Mouse (Mus musculus): ENCODE data around the gene Arhgap9. TPM values are rescaled to one million over a fixed set of nuclear protein-coding genes. Genes with fewer than 3 reads are reported as not detected.
A peak's percentile ranks its signal among the peaks of the same experiment; 100 is the strongest.

The Arhgap9 gene
- polyA plus RNA-seq, 1 experiment from 2014 or later: 5.5 TPM

- H3K4me2 ChIP-seq (ENCODE audit: low read depth, low read length): no peak overlapping the region
- WGBS: 67% methylated on average over 8 of the region's 8 CpGs
- H3K27me3 ChIP-seq (ENCODE audit: control insufficient read depth, insufficient read depth, low read depth, low read length): no peaks in the 10 kb centered on the region; the same call in 1 of the 2 replicates
- no peak overlapping the region for H3K9ac ChIP-seq (ENCODE audit: low read length)
- no peaks in the 10 kb centered on the region for H3K36me3 ChIP-seq (ENCODE audit: control insufficient read depth, insufficient read depth, low read length)
- no peaks in the 10 kb centered on the region for H3K9me3 ChIP-seq (ENCODE audit: control insufficient read depth, low read length)
- no peak overlapping the region for H3K27ac ChIP-seq (ENCODE audit: low read length)
- ATAC-seq (ENCODE audit: low read depth): no peak
- no peak overlapping the region for H3K4me3 ChIP-seq (ENCODE audit: low read length)
- peaks cover 2% of the 10 kb centered on the region; the same call in 1 of the 2 replicates for H3K4me1 ChIP-seq (replicated peaks; ENCODE audit: control insufficient read depth, insufficient read depth, low read length)
These were observed 28.0 kb downstream of the Arhgap9 start for GRCm38 (mm10) chr10:127349810-127350209.

- no peaks in the 10 kb centered on the region for H3K36me3 ChIP-seq (ENCODE audit: control insufficient read depth, insufficient read depth, low read length)
- peak overlapping the region; percentile 53 for H3K4me2 ChIP-seq (ENCODE audit: low read depth, low read length)
- peak overlapping the region; percentile 52; the same call in 1 of the 2 replicates for H3K9ac ChIP-seq (ENCODE audit: low read length)
- no peaks in the 10 kb centered on the region; the same call in 1 of the 2 replicates for H3K27me3 ChIP-seq (ENCODE audit: control insufficient read depth, insufficient read depth, low read depth, low read length)
- 12% methylated on average over 24 of the region's 24 CpGs for WGBS
- peak; percentile 84 for ATAC-seq (ENCODE audit: low read depth)
- peaks cover 2% of the 10 kb centered on the region; the same call in 1 of the 2 replicates for H3K4me1 ChIP-seq (replicated peaks; ENCODE audit: control insufficient read depth, insufficient read depth, low read length)
- H3K4me3 ChIP-seq (ENCODE audit: low read length): peak overlapping the region; percentile 21
- no peak overlapping the region for H3K27ac ChIP-seq (ENCODE audit: low read length)
- H3K9me3 ChIP-seq (ENCODE audit: control insufficient read depth, low read length): no peaks in the 10 kb centered on the region
These were observed 29.0 kb downstream of the Arhgap9 start for GRCm38 (mm10) chr10:127350594-127351284.

GRCm38 (mm10) chr10:127351285-127351595 lies 29.5 kb downstream of the Arhgap9 start:
- no peak overlapping the region for H3K4me3 ChIP-seq (ENCODE audit: low read length)
- peaks cover 2% of the 10 kb centered on the region; the same call in 1 of the 2 replicates for H3K4me1 ChIP-seq (replicated peaks; ENCODE audit: control insufficient read depth, insufficient read depth, low read length)
- 74% methylated on average over 8 of the region's 8 CpGs for whole genome bisulfite sequencing
- no peak overlapping the region for H3K4me2 ChIP-seq (ENCODE audit: low read depth, low read length)
- no peaks in the 10 kb centered on the region for H3K36me3 ChIP-seq (ENCODE audit: control insufficient read depth, insufficient read depth, low read length)
- no peak for ATAC-seq (ENCODE audit: low read depth)
- no peaks in the 10 kb centered on the region for H3K9me3 ChIP-seq (ENCODE audit: control insufficient read depth, low read length)
- H3K9ac ChIP-seq (ENCODE audit: low read length): no peak overlapping the region
- H3K27me3 ChIP-seq (ENCODE audit: control insufficient read depth, insufficient read depth, low read depth, low read length): no peaks in the 10 kb centered on the region; the same call in 1 of the 2 replicates
- no peak overlapping the region for H3K27ac ChIP-seq (ENCODE audit: low read length)

GRCm38 (mm10) chr10:127351719-127352118 lies 30.0 kb downstream of the Arhgap9 start:
- H3K27ac ChIP-seq (ENCODE audit: low read length): no peak overlapping the region
- no peaks in the 10 kb centered on the region for H3K36me3 ChIP-seq (ENCODE audit: control insufficient read depth, insufficient read depth, low read length)
- H3K4me2 ChIP-seq (ENCODE audit: low read depth, low read length): no peak overlapping the region
- WGBS: 59% methylated on average over 8 of the region's 8 CpGs
- H3K4me3 ChIP-seq (ENCODE audit: low read length): no peak overlapping the region
- no peak for ATAC-seq (ENCODE audit: low read depth)
- no peaks in the 10 kb centered on the region for H3K9me3 ChIP-seq (ENCODE audit: control insufficient read depth, low read length)
- no peaks in the 10 kb centered on the region; the same call in 1 of the 2 replicates for H3K27me3 ChIP-seq (ENCODE audit: control insufficient read depth, insufficient read depth, low read depth, low read length)
- peaks cover 2% of the 10 kb centered on the region; the same call in 1 of the 2 replicates for H3K4me1 ChIP-seq (replicated peaks; ENCODE audit: control insufficient read depth, insufficient read depth, low read length)
- no peak overlapping the region for H3K9ac ChIP-seq (ENCODE audit: low read length)

GRCm38 (mm10) chr10:127352187-127352586 lies 30.4 kb downstream of the Arhgap9 start:
- 77% methylated on average over 9 of the region's 9 CpGs for WGBS
- Histone ChIP-seq H3K27ac (ENCODE audit: low read length) (no peak overlapping the region), H3K4me2 (ENCODE audit: low read depth, low read length) (no peak overlapping the region), H3K27me3 (ENCODE audit: control insufficient read depth, insufficient read depth, low read depth, low read length) (no peaks in the 10 kb centered on the region; the same call in 1 of the 2 replicates), H3K4me3 (ENCODE audit: low read length) (no peak overlapping the region), H3K36me3 (ENCODE audit: control insufficient read depth, insufficient read depth, low read length) (no peaks in the 10 kb centered on the region), H3K9ac (ENCODE audit: low read length) (no peak overlapping the region), H3K9me3 (ENCODE audit: control insufficient read depth, low read length) (no peaks in the 10 kb centered on the region), H3K4me1 (replicated peaks; ENCODE audit: control insufficient read depth, insufficient read depth, low read length) (peaks cover 2% of the 10 kb centered on the region; the same call in 1 of the 2 replicates)
- ATAC-seq (ENCODE audit: low read depth): no peak

- no peak overlapping the region for H3K4me3 ChIP-seq (ENCODE audit: low read length)
- H3K4me1 ChIP-seq (replicated peaks; ENCODE audit: control insufficient read depth, insufficient read depth, low read length): peaks cover 2% of the 10 kb centered on the region; the same call in 1 of the 2 replicates
- no peak overlapping the region for H3K9ac ChIP-seq (ENCODE audit: low read length)
- H3K4me2 ChIP-seq (ENCODE audit: low read depth, low read length): no peak overlapping the region
- no peaks in the 10 kb centered on the region for H3K9me3 ChIP-seq (ENCODE audit: control insufficient read depth, low read length)
- no peaks in the 10 kb centered on the region; the same call in 1 of the 2 replicates for H3K27me3 ChIP-seq (ENCODE audit: control insufficient read depth, insufficient read depth, low read depth, low read length)
- no peak for ATAC-seq (ENCODE audit: low read depth)
- 82% methylated on average over 11 of the region's 11 CpGs for WGBS
- H3K27ac ChIP-seq (ENCODE audit: low read length): no peak overlapping the region
- H3K36me3 ChIP-seq (ENCODE audit: control insufficient read depth, insufficient read depth, low read length): no peaks in the 10 kb centered on the region
These were observed 31.0 kb downstream of the Arhgap9 start for GRCm38 (mm10) chr10:127352766-127353165.

- 70% methylated on average over 18 of the region's 18 CpGs for WGBS
- no peak within 1 kb of the TSS for H3K9ac ChIP-seq (ENCODE audit: low read length)
- ATAC-seq (ENCODE audit: low read depth): no peak
- H3K27ac ChIP-seq (ENCODE audit: low read length): no peak within 1 kb of the TSS
- no peaks in the 10 kb centered on the region; the same call in 1 of the 2 replicates for H3K27me3 ChIP-seq (ENCODE audit: control insufficient read depth, insufficient read depth, low read depth, low read length)
- H3K4me2 ChIP-seq (ENCODE audit: low read depth, low read length): no peak within 1 kb of the TSS
- peaks cover 2% of the 10 kb centered on the region; the same call in 1 of the 2 replicates for H3K4me1 ChIP-seq (replicated peaks; ENCODE audit: control insufficient read depth, insufficient read depth, low read length)
- no peak within 1 kb of the TSS for H3K4me3 ChIP-seq (ENCODE audit: low read length)
- H3K9me3 ChIP-seq (ENCODE audit: control insufficient read depth, low read length): no peaks in the 10 kb centered on the region
- no peaks in the 10 kb centered on the region for H3K36me3 ChIP-seq (ENCODE audit: control insufficient read depth, insufficient read depth, low read length)
These were observed 32.4 kb downstream of the Arhgap9 start, which contains the start of gene Inhbe for GRCm38 (mm10) chr10:127353909-127354895. Gene Inhbe (minus strand): TSS chr10:127354411.

GRCm38 (mm10) chr10:127355336-127355735 lies 33.6 kb downstream of the Arhgap9 start:
- H3K9me3 ChIP-seq (ENCODE audit: control insufficient read depth, low read length): no peaks in the 10 kb centered on the region
- no peaks in the 10 kb centered on the region; the same call in 1 of the 2 replicates for H3K27me3 ChIP-seq (ENCODE audit: control insufficient read depth, insufficient read depth, low read depth, low read length)
- H3K4me2 ChIP-seq (ENCODE audit: low read depth, low read length): no peak overlapping the region
- ATAC-seq (ENCODE audit: low read depth): no peak
- H3K27ac ChIP-seq (ENCODE audit: low read length): no peak overlapping the region
- H3K9ac ChIP-seq (ENCODE audit: low read length): no peak overlapping the region
- WGBS: 71% methylated on average over 10 of the region's 10 CpGs
- no peaks in the 10 kb centered on the region for H3K36me3 ChIP-seq (ENCODE audit: control insufficient read depth, insufficient read depth, low read length)
- H3K4me1 ChIP-seq (replicated peaks; ENCODE audit: control insufficient read depth, insufficient read depth, low read length): peaks cover 2% of the 10 kb centered on the region; the same call in 1 of the 2 replicates
- no peak overlapping the region for H3K4me3 ChIP-seq (ENCODE audit: low read length)

- Histone ChIP-seq H3K36me3 (ENCODE audit: control insufficient read depth, insufficient read depth, low read length) (no peaks in the 10 kb centered on the region), H3K4me2 (ENCODE audit: low read depth, low read length) (no peak overlapping the region), H3K4me1 (replicated peaks; ENCODE audit: control insufficient read depth, insufficient read depth, low read length) (no peaks in the 10 kb centered on the region), H3K9me3 (ENCODE audit: control insufficient read depth, low read length) (no peaks in the 10 kb centered on the region), H3K4me3 (ENCODE audit: low read length) (no peak overlapping the region), H3K27me3 (ENCODE audit: control insufficient read depth, insufficient read depth, low read depth, low read length) (no peaks in the 10 kb centered on the region), H3K9ac (ENCODE audit: low read length) (no peak overlapping the region), H3K27ac (ENCODE audit: low read length) (no peak overlapping the region)
- WGBS: 77% methylated on average over 3 of the region's 3 CpGs
- ATAC-seq (ENCODE audit: low read depth): no peak
These were observed 39.0 kb downstream of the Arhgap9 start for GRCm38 (mm10) chr10:127360714-127361113.
